Mouse (Mus musculus): Measurements from ENCODE around the gene Ppp1r9a.
A peak's percentile ranks its signal among the peaks of the same experiment; 100 is the strongest.

The Ppp1r9a gene

GRCm38 (mm10) chr6:5006283-5006946, 103.7 kb downstream of the Ppp1r9a start:
- peaks cover 57% of the 10 kb centered on the region for H3K4me1 ChIP-seq (replicated peaks; ENCODE audit: low read depth, low read length)
- H3K4me3 ChIP-seq (replicated peaks; ENCODE audit: low read length): no peak overlapping the region
- H3K27me3 ChIP-seq (ENCODE audit: insufficient read depth, low read length): no peaks in the 10 kb centered on the region
- H3K36me3 ChIP-seq (ENCODE audit: insufficient read depth, low read length): no peaks in the 10 kb centered on the region
- no peaks in the 10 kb centered on the region for H3K9me3 ChIP-seq (ENCODE audit: low read length)
- TF ChIP-seq POU5F1 (IDR thresholded peaks at IDR 0.05; ENCODE audit: borderline replicate concordance, low read length) (no peak), CTCF (conservative IDR thresholded peaks at IDR 0.05; ENCODE audit: low read length) (no peak), NANOG (IDR thresholded peaks at IDR 0.05; ENCODE audit: borderline replicate concordance, low read length) (no peak)

- no peaks in the 10 kb centered on the region for H3K9me3 ChIP-seq (ENCODE audit: low read length)
- TF ChIP-seq NANOG (IDR thresholded peaks at IDR 0.05; ENCODE audit: borderline replicate concordance, low read length): peak; percentile 33
- TF ChIP-seq POU5F1 (IDR thresholded peaks at IDR 0.05; ENCODE audit: borderline replicate concordance, low read length): no peak
- no peak for TF ChIP-seq CTCF (conservative IDR thresholded peaks at IDR 0.05; ENCODE audit: low read length)
- H3K36me3 ChIP-seq (ENCODE audit: insufficient read depth, low read length): no peaks in the 10 kb centered on the region
- no peak overlapping the region for H3K4me3 ChIP-seq (replicated peaks; ENCODE audit: low read length)
- no peaks in the 10 kb centered on the region for H3K27me3 ChIP-seq (ENCODE audit: insufficient read depth, low read length)
- peaks cover 74% of the 10 kb centered on the region for H3K4me1 ChIP-seq (replicated peaks; ENCODE audit: low read depth, low read length)
These were observed 105.4 kb downstream of the Ppp1r9a start for GRCm38 (mm10) chr6:5008166-5008565.

DNA sequence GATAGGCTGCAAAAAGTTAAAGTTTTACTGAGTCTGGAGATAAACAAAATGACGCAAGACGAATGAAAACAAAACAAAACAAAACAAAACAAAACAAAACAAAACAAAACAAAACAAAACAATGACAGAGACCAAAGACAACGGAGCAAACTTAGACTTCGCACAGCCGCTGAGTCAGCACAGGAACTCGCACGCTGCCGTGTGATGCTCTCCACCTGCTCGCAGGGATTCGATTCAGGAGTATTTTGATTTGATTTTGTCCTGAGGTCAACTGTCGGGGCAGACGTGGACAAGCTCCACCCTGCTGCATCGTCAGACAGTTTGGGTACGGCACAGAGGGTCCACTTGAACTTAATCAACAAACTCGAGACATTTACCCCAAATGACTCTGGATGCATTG, 105.9 kb downstream of the Ppp1r9a start:
- no peak for TF ChIP-seq CTCF (conservative IDR thresholded peaks at IDR 0.05; ENCODE audit: low read length)
- no peak for TF ChIP-seq POU5F1 (IDR thresholded peaks at IDR 0.05; ENCODE audit: borderline replicate concordance, low read length)
- no peak for TF ChIP-seq NANOG (IDR thresholded peaks at IDR 0.05; ENCODE audit: borderline replicate concordance, low read length)
- Histone ChIP-seq H3K36me3 (ENCODE audit: insufficient read depth, low read length) (no peaks in the 10 kb centered on the region), H3K4me1 (replicated peaks; ENCODE audit: low read depth, low read length) (peaks cover 78% of the 10 kb centered on the region), H3K4me3 (replicated peaks; ENCODE audit: low read length) (no peak overlapping the region), H3K27me3 (ENCODE audit: insufficient read depth, low read length) (no peaks in the 10 kb centered on the region), H3K9me3 (ENCODE audit: low read length) (no peaks in the 10 kb centered on the region)

- H3K9me3 ChIP-seq (ENCODE audit: low read length): no peaks in the 10 kb centered on the region
These were observed 108.1 kb downstream of the Ppp1r9a start for GRCm38 (mm10) chr6:5010553-5011416.

GRCm38 (mm10) chr6:5012794-5013193, 110.1 kb downstream of the Ppp1r9a start:
- TF ChIP-seq CTCF (conservative IDR thresholded peaks at IDR 0.05; ENCODE audit: low read length): no peak
- Histone ChIP-seq H3K4me3 (replicated peaks; ENCODE audit: low read length) (no peak overlapping the region), H3K36me3 (ENCODE audit: insufficient read depth, low read length) (no peaks in the 10 kb centered on the region), H3K27me3 (ENCODE audit: insufficient read depth, low read length) (no peaks in the 10 kb centered on the region), H3K4me1 (replicated peaks; ENCODE audit: low read depth, low read length) (peaks cover 81% of the 10 kb centered on the region), H3K9me3 (ENCODE audit: low read length) (no peaks in the 10 kb centered on the region)

More at GRCm38 (mm10) chr6:5010553-5011416, 108.1 kb downstream of the Ppp1r9a start:
- Histone ChIP-seq H3K4me3 (replicated peaks; ENCODE audit: low read length) (peak overlapping the region; percentile 49), H3K4me1 (replicated peaks; ENCODE audit: low read depth, low read length) (peaks cover 89% of the 10 kb centered on the region), H3K36me3 (ENCODE audit: insufficient read depth, low read length) (no peaks in the 10 kb centered on the region), H3K27me3 (ENCODE audit: insufficient read depth, low read length) (no peaks in the 10 kb centered on the region)
- TF ChIP-seq POU5F1 (IDR thresholded peaks at IDR 0.05; ENCODE audit: borderline replicate concordance, low read length): no peak
- TF ChIP-seq CTCF (conservative IDR thresholded peaks at IDR 0.05; ENCODE audit: low read length): no peak
- TF ChIP-seq NANOG (IDR thresholded peaks at IDR 0.05; ENCODE audit: borderline replicate concordance, low read length): no peak

GRCm38 (mm10) chr6:5014567-5014966, 111.8 kb downstream of the Ppp1r9a start:
- H3K27me3 ChIP-seq (ENCODE audit: insufficient read depth, low read length): no peaks in the 10 kb centered on the region
- H3K4me3 ChIP-seq (replicated peaks; ENCODE audit: low read length): no peak overlapping the region
- no peaks in the 10 kb centered on the region for H3K36me3 ChIP-seq (ENCODE audit: insufficient read depth, low read length)
- peaks cover 80% of the 10 kb centered on the region for H3K4me1 ChIP-seq (replicated peaks; ENCODE audit: low read depth, low read length)
- H3K9me3 ChIP-seq (ENCODE audit: low read length): no peaks in the 10 kb centered on the region
- TF ChIP-seq NANOG (IDR thresholded peaks at IDR 0.05; ENCODE audit: borderline replicate concordance, low read length) (no peak), POU5F1 (IDR thresholded peaks at IDR 0.05; ENCODE audit: borderline replicate concordance, low read length) (no peak), CTCF (conservative IDR thresholded peaks at IDR 0.05; ENCODE audit: low read length) (no peak)

GRCm38 (mm10) chr6:5015173-5015572, 112.5 kb downstream of the Ppp1r9a start:
- TF ChIP-seq CTCF (conservative IDR thresholded peaks at IDR 0.05; ENCODE audit: low read length) (no peak), POU5F1 (IDR thresholded peaks at IDR 0.05; ENCODE audit: borderline replicate concordance, low read length) (no peak)
- no peaks in the 10 kb centered on the region for H3K9me3 ChIP-seq (ENCODE audit: low read length)
- H3K36me3 ChIP-seq (ENCODE audit: insufficient read depth, low read length): no peaks in the 10 kb centered on the region
- H3K27me3 ChIP-seq (ENCODE audit: insufficient read depth, low read length): no peaks in the 10 kb centered on the region
- H3K4me3 ChIP-seq (replicated peaks; ENCODE audit: low read length): no peak overlapping the region
- peaks cover 84% of the 10 kb centered on the region for H3K4me1 ChIP-seq (replicated peaks; ENCODE audit: low read depth, low read length)

DNA sequence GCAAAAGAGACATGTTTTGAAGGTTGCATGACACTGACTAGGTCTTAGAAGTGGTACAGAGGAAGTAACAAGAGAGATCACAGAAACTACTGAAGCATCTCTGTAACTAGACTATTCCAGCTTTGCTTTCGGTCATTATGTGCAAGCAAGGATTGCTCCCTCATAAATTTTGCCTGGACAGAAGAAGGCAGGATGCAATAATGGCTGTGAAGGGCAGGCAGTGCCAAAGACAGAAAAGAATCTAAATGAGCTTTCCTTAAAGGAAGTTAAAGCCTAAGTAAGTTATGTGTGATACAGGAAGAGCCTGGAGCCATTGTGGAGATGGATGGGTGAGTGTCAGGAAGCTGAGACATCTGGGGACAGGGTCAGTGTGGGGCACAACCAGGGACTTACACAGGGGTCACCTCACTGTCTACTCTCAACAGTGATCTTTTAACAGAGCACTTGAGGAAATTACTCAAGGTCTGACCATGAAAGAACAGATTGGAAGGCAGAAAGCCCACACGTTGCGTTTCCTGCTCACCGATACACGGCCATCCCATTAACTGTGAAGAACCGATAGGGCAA, 115.3 kb downstream of the Ppp1r9a start:
- H3K36me3 ChIP-seq (ENCODE audit: insufficient read depth, low read length): no peaks in the 10 kb centered on the region
- no peak overlapping the region for H3K4me3 ChIP-seq (replicated peaks; ENCODE audit: low read length)
- TF ChIP-seq NANOG (IDR thresholded peaks at IDR 0.05; ENCODE audit: borderline replicate concordance, low read length) (peak; percentile 15; the same call in 1 of the 2 replicates), POU5F1 (IDR thresholded peaks at IDR 0.05; ENCODE audit: borderline replicate concordance, low read length) (no peak)
- H3K9me3 ChIP-seq (ENCODE audit: low read length): no peaks in the 10 kb centered on the region
- no peaks in the 10 kb centered on the region for H3K27me3 ChIP-seq (ENCODE audit: insufficient read depth, low read length)
- H3K4me1 ChIP-seq (replicated peaks; ENCODE audit: low read depth, low read length): peaks cover 84% of the 10 kb centered on the region

Measured in E14TG2a.4 (cell line).